Mouse (Mus musculus) ES-E14 (cell line): ENCODE results near the gene Ahsg.

Experiments used
- CHD2 ChIP-seq: IDR thresholded peaks from 2 replicates; pipeline ENCODE4 v1.6.1; 2014; ENCODE audit warnings: mild to moderate bottlenecking, low read depth, low read length, inconsistent platforms
- ZC3H11A ChIP-seq: IDR thresholded peaks from 2 replicates; pipeline ENCODE4 v1.6.1; 2012; ENCODE audit warnings: low read depth, mild to moderate bottlenecking, inconsistent platforms, low read length, borderline replicate concordance

- TF ChIP-seq ZC3H11A (no peak), CHD2 (no peak)
Observed at GRCm38 (mm10) chr16:22912886-22913285, 21.8 kb downstream of the Ahsg start.
